Mouse (Mus musculus) liver, adult (tissue): ENCODE data around the gene Gucd1.

Experiments used
- GATA4 ChIP-seq: IDR thresholded peaks from 2 replicates; pipeline ENCODE4 v1.6.1; 2014; ENCODE audit warnings: mild to moderate bottlenecking, low read length; ENCODE audit not compliant: insufficient replicate concordance

Gene Gucd1

DNA sequence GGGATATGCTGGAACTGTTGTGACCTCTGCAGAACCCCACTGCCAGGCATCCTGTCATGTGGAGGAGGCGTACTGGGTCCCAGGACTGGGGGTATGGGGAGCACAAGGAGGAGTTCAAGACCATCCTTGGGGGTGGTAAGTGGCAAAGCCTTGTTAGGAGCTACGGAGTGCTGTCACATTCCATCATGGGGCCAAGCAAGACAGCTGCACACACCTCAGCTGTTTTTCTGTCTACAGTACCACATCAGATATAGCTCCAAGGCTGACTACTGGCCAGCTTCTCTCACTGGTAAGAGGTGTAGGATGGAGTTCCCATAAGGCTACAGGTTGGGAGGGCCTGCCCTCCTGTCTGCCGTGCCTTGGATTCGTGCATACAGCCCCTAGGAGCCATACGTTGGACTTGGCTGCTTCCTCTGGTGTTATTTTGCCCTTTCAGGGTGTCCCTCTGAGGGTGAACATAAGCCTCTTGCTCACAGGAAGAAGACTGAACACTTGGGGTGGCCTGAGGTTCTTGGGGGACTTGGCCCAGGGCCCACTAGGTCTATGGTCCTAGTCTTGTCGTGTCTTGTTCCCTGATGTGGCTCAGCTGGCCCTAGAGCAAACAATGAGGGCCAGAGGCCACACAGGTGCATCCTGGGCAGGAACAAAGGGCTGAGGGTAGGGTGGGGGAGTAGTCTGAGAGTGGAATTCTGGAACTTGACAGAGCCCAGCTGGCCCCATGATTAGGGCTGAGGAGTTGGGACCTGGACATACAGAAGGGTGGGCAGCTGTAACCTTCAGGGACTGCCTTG is 203.4 kb downstream of the Gucd1 start:
- no peak for TF ChIP-seq GATA4

GRCm38 (mm10) chr10:75312361-75312760 is 205.4 kb downstream of the Gucd1 start:
- no peak for TF ChIP-seq GATA4

- TF ChIP-seq GATA4: no peak
Observed at GRCm38 (mm10) chr10:75307130-75307529, 210.6 kb downstream of the Gucd1 start.

- TF ChIP-seq GATA4: peak; percentile 77; the same call in 1 of the 2 replicates
Observed at GRCm38 (mm10) chr10:75304413-75304812, 213.4 kb downstream of the Gucd1 start.

- no peak for TF ChIP-seq GATA4
Observed at GRCm38 (mm10) chr10:75304049-75304405, 213.7 kb downstream of the Gucd1 start.

GRCm38 (mm10) chr10:75303324-75304048 is 214.3 kb downstream of the Gucd1 start:
- no peak for TF ChIP-seq GATA4

DNA sequence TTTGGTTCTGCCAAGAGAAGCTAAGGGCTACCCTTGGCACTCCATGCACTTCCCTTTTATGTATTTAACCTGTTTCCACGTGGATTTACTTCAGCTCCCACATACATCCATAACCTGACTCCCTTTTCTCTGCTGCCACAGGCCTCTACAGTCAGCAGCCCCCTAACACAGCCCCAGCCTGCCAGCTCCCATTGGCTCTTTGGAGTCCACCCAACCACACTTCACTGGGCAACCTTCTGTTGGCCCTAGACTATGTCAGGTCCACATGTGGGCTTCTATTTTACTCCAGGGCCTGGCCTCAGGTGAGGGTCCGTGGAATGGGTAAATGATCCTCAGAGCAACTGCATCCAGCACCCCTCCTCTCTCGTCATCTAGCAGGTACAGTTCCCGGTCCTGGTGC is 215.2 kb downstream of the Gucd1 start:
- TF ChIP-seq GATA4: no peak

- TF ChIP-seq GATA4: no peak
Observed at GRCm38 (mm10) chr10:75301937-75302336, 215.8 kb downstream of the Gucd1 start.

GRCm38 (mm10) chr10:75301195-75301806 is 216.5 kb downstream of the Gucd1 start:
- TF ChIP-seq GATA4: no peak
